Mouse (Mus musculus) lung, adult 18-20 months (tissue): Measurements from ENCODE around the gene Nutf2-ps1.
"Not testable (repeated sequence)": the region's sequence is repeated elsewhere in the genome, so short reads cannot be mapped to it uniquely, and the experiment has no call there.

Experiments
- DNase-seq, 2 experiments: peaks; one replicate each; pipeline ENCODE4 v3.0.0; 2022; ENCODE audit warnings: mixed read lengths in 2 of 2

Gene Nutf2-ps1

GRCm38 (mm10) chr19:53588968-53589367 lies at the start of gene Nutf2-ps1:
TSS of gene Nutf2-ps1 (minus strand) at chr19:53589068.
- not testable (repeated sequence) for DNase-seq

GRCm38 (mm10) chr19:53638041-53638440 lies 49.2 kb upstream of the Nutf2-ps1 start:
- no peak for DNase-seq

GRCm38 (mm10) chr19:53621681-53622080 lies 32.8 kb upstream of the Nutf2-ps1 start:
- no peak for DNase-seq

GRCm38 (mm10) chr19:53608921-53609320 lies 20.1 kb upstream of the Nutf2-ps1 start:
- DNase-seq, result no peak

- DNase-seq, result no peak
Observed at GRCm38 (mm10) chr19:53601363-53601655, 12.4 kb upstream of the Nutf2-ps1 start.

- peak; percentile 58 to 59 for DNase-seq
Observed at GRCm38 (mm10) chr19:53600549-53601362, 11.9 kb upstream of the Nutf2-ps1 start.

- peak; percentile 99 for DNase-seq
Observed at GRCm38 (mm10) chr19:53599757-53600539, 11.1 kb upstream of the Nutf2-ps1 start, which contains the start of gene Smc3. TSS of gene Smc3 (plus strand) at chr19:53600398.

GRCm38 (mm10) chr19:53596723-53597474 lies 8.0 kb upstream of the Nutf2-ps1 start:
- no peak for DNase-seq

- not testable (repeated sequence) for DNase-seq
Observed at GRCm38 (mm10) chr19:53587686-53588085, 1.2 kb downstream of the Nutf2-ps1 start.

- DNase-seq, result not testable (repeated sequence)
Observed at GRCm38 (mm10) chr19:53580271-53580670, 8.6 kb downstream of the Nutf2-ps1 start.

GRCm38 (mm10) chr19:53578597-53579252 lies 10.1 kb downstream of the Nutf2-ps1 start:
- peak in 1 of 2 experiments; percentile 56 for DNase-seq

- no peak for DNase-seq
Observed at GRCm38 (mm10) chr19:53577025-53577800, 11.7 kb downstream of the Nutf2-ps1 start.

GRCm38 (mm10) chr19:53576061-53576460 lies 12.8 kb downstream of the Nutf2-ps1 start:
- DNase-seq, result peak in 1 of 2 experiments; percentile 2

GRCm38 (mm10) chr19:53575296-53576010 lies 13.4 kb downstream of the Nutf2-ps1 start:
- peak in 1 of 2 experiments; percentile 2 for DNase-seq

GRCm38 (mm10) chr19:53574546-53574945 lies 14.3 kb downstream of the Nutf2-ps1 start:
- DNase-seq, result no peak

GRCm38 (mm10) chr19:53574131-53574530 lies 14.7 kb downstream of the Nutf2-ps1 start:
- no peak for DNase-seq

- no peak for DNase-seq
Observed at GRCm38 (mm10) chr19:53573151-53573550, 15.7 kb downstream of the Nutf2-ps1 start.

- DNase-seq, result no peak
Observed at GRCm38 (mm10) chr19:53572607-53573006, 16.3 kb downstream of the Nutf2-ps1 start.

- no peak for DNase-seq
Observed at GRCm38 (mm10) chr19:53571501-53572428, 17.1 kb downstream of the Nutf2-ps1 start.

GRCm38 (mm10) chr19:53571056-53571455 lies 17.8 kb downstream of the Nutf2-ps1 start:
- no peak for DNase-seq
